In genomic region chr14:103500309-103500708, GRCm38 (mm10) we compare ENCODE assay signal across 15 mouse cellular contexts. TPM values are rescaled to one million over a fixed set of nuclear protein-coding genes. Genes with fewer than 3 reads are reported as not detected.
DNase-seq lines count a peak whose midpoint lies in the region; ATAC-seq lines count a peak whose summit lies in the region.
"Had no signal": no experiment of that assay in that cellular context is flagged by ENCODE, and none has a peak within 500 bp of the region (broad histone marks: within the 10 kb centered on the region; RNA-seq: fewer than 3 reads in every experiment).

No protein-coding gene starts in this region.

- no peak overlapping the region for H3K4me2 ChIP-seq in embryonic facial prominence, embryonic 15.5 days (replicated peaks)
- H3K4me2 ChIP-seq: heart, embryonic 13.5 days; limb, embryonic 12.5 days; lung, embryonic 14.5 days; midbrain, embryonic 12.5 days; neural tube, embryonic 13.5 days had no signal

- H3K9ac ChIP-seq in embryonic facial prominence, embryonic 15.5 days = no peak overlapping the region
- H3K9ac ChIP-seq: heart, embryonic 13.5 days; limb, embryonic 12.5 days; lung, embryonic 14.5 days; midbrain, embryonic 12.5 days; neural tube, embryonic 13.5 days had no signal

- no peaks in the 10 kb centered on the region for H3K9me3 ChIP-seq in embryonic facial prominence, embryonic 15.5 days (replicated peaks)
- H3K9me3 ChIP-seq: heart, embryonic 13.5 days; limb, embryonic 12.5 days; midbrain, embryonic 12.5 days; neural tube, embryonic 13.5 days had no signal

- no peak overlapping the region for H3K4me3 ChIP-seq in embryonic facial prominence, embryonic 15.5 days (replicated peaks)
- H3K4me3 ChIP-seq: heart, embryonic 13.5 days; limb, embryonic 12.5 days; midbrain, embryonic 12.5 days; neural tube, embryonic 13.5 days had no signal

- H3K27ac ChIP-seq in embryonic facial prominence, embryonic 15.5 days (replicated peaks) = 0 out of 2 replicates have a peak overlapping the region, but pooled peaks have one; percentile 48
- H3K27ac ChIP-seq: heart, embryonic 13.5 days; limb, embryonic 12.5 days; midbrain, embryonic 12.5 days; neural tube, embryonic 13.5 days had no signal

- intact Hi-C loops in left cerebral cortex, postnatal 14 days (cut with DNase I) = no loop called here

- peak; percentile 22 for DNase-seq in cerebellum, adult 18-20 months
- no peak for DNase-seq in cerebellum, postnatal 4 days (ENCODE audit: low spot score in 2 of 2)
- DNase-seq in kidney, postnatal 14 days = peak; percentile 7
- no peak for DNase-seq in kidney, adult 9 months
- peak; percentile 63 for DNase-seq in NIH3T3 (ENCODE audit: low read depth)
- no peak for DNase-seq in left cerebral cortex, adult 9 months (ENCODE audit: low spot score in 2 of 2)
- no peak for DNase-seq in left cerebral cortex, postnatal 14 days (ENCODE audit: low spot score in 2 of 2)
- DNase-seq: layer of hippocampus, adult 9-11 months had no signal

- no peaks in the 10 kb centered on the region for H3K36me3 ChIP-seq in embryonic facial prominence, embryonic 15.5 days
- H3K36me3 ChIP-seq: heart, embryonic 13.5 days; limb, embryonic 12.5 days; midbrain, embryonic 12.5 days; neural tube, embryonic 13.5 days had no signal

- WGBS in embryonic facial prominence, embryonic 15.5 days = 30% methylated on average over 7 of the region's 7 CpGs

- peaks cover 12% of the 10 kb centered on the region for H3K4me1 ChIP-seq in embryonic facial prominence, embryonic 15.5 days

- no peak; the same call in 1 of the 2 replicates for ATAC-seq in embryonic facial prominence, embryonic 15.5 days (ENCODE audit: insufficient number of reproducible peaks, low FRiP score, low TSS enrichment, low read depth)
- ATAC-seq: hindbrain, embryonic 16.5 days had no signal

- no peaks in the 10 kb centered on the region for H3K27me3 ChIP-seq in embryonic facial prominence, embryonic 15.5 days
- H3K27me3 ChIP-seq: heart, embryonic 13.5 days; limb, embryonic 12.5 days; midbrain, embryonic 12.5 days; neural tube, embryonic 13.5 days had no signal

RNA-seq across cellular contexts. Expression of gene Scel, which starts 12.8 kb away (rescaled TPM):
- 16.6 and 20.2 TPM in 2 replicates for polyA plus RNA-seq in embryonic facial prominence, embryonic 15.5 days (2015; fragmentation: Nextera tagmentation; extraction: Ambion mirVana)
- 1 to 10 TPM; 1.6 to 2.7 TPM for total RNA-seq in left cerebral cortex, postnatal 14 days (2021)

Comparison
In these comparisons a context has a peak if more than half of its experiments do, and no peak if none do; other contexts are left out.
1. DNase-seq: peak in cerebellum, adult 18-20 months (2 of 2), kidney, postnatal 14 days (single experiment) and NIH3T3 (single experiment); none in cerebellum, postnatal 4 days (0 of 2), kidney, adult 9 months (single experiment), left cerebral cortex, adult 9 months (0 of 2) and left cerebral cortex, postnatal 14 days (0 of 2).